Mouse (Mus musculus): ENCODE results near the gene Gm4297.
"Not testable (repeated sequence)": the region's sequence is repeated elsewhere in the genome, so short reads cannot be mapped to it uniquely, and the experiment has no call there.

The Gm4297 gene

DNA sequence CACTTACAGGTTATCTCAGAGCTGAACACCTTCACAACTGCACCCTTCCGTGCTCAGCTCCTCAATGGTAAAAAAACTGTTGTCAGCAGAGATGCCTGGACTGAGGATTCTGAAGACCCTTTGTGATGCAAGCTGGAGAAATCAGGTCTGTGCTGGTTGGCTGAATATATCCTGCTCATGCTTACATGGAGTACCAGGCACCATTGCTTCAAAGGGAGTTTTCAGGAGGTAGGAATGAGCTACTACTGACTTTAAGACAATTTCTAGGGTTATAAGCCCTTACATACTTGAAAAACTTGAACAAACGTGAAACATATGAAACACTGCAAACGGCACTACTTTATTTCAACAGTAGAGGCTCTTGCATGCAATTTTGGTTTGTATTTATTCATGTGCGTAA, at the start of gene Gm4297:
Gm4297 (minus strand) TSS at position 101 of the 400 bp plus-strand sequence.
- in situ Hi-C loops (cut with MboI; ENCODE audit: unreplicated experiment in 2 of 2), result not testable (repeated sequence)

All from v-Abl transformed pro-B cells (cell line).